Mouse (Mus musculus) liver, postnatal 0 days (tissue): ENCODE results near the gene Cd1d1.
A peak's percentile ranks its signal among the peaks of the same experiment; 100 is the strongest.

Experiments
- CTCF ChIP-seq: sonication (generic); IDR thresholded peaks from 2 replicates; pipeline ENCODE4 v1.5.1; 2016; ENCODE audit warnings: antibody characterized with exemption, low read depth
- EP300 ChIP-seq: IDR thresholded peaks from 2 replicates; pipeline ENCODE4 v1.6.1; 2016; ENCODE audit warnings: antibody characterized with exemption, low read depth, mild to moderate bottlenecking

GRCm38 (mm10) chr3:86976546-86976945, 22.7 kb downstream of the Cd1d1 start:
- TF ChIP-seq EP300 (no peak), CTCF (peak; percentile 86)
